Mouse (Mus musculus): ENCODE measurements at regions not wholly inside any gene's neighbourhood (a gene's known extent, or its start where the extent isn't known, plus 50 kb on each side); places are given as distances from the start of the nearest gene placed in this dataset.
"Not testable (repeated sequence)": the region's sequence is repeated elsewhere in the genome, so short reads cannot be mapped to it uniquely, and the experiment has no call there.

DNA sequence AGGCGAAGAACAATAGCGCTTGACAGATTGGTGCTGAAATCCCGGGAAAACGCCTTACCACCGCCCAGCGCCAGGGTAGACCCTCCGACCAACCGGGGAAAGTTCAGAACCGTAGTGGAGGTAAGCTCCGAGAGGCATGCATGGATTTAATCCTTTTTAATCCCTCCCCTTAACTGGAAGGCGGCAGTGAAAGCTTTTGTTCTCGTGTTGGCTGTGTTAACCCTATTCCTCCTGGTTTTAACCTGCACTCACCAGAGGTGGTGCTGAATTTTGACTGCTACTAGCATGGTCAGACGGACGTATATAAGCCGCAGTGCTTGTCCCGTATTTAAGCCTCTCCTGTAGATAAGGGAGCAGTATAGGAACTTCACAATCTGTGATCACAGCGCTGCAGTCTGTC is 145.0 kb upstream of the Asap2 start:
- TF ChIP-seq POLR2A (IDR thresholded peaks at IDR 0.05; ENCODE audit: control insufficient read depth, extremely low read depth, insufficient read depth, low read length, poor library complexity) (no peak), CTCF (IDR thresholded peaks at IDR 0.05; ENCODE audit: borderline replicate concordance, control insufficient read depth, extremely low read depth, insufficient read depth, low read length, poor library complexity) (no peak)
- no peaks in the 10 kb centered on the region for H3K27me3 ChIP-seq (ENCODE audit: control insufficient read depth, insufficient read depth, low read length)
- no peaks in the 10 kb centered on the region for H3K36me3 ChIP-seq (ENCODE audit: control insufficient read depth, insufficient read depth, low read length)
- H3K4me1 ChIP-seq (replicated peaks; ENCODE audit: control insufficient read depth, insufficient read depth, low read length): no peaks in the 10 kb centered on the region
- DNase-seq: no peak
- H3K27ac ChIP-seq (ENCODE audit: control insufficient read depth, insufficient read depth, low read length): no peak overlapping the region
- 69% methylated on average over 17 of the region's 17 CpGs for WGBS
- H3K4me3 ChIP-seq (ENCODE audit: control insufficient read depth, insufficient read depth, low read length): no peak overlapping the region

DNA sequence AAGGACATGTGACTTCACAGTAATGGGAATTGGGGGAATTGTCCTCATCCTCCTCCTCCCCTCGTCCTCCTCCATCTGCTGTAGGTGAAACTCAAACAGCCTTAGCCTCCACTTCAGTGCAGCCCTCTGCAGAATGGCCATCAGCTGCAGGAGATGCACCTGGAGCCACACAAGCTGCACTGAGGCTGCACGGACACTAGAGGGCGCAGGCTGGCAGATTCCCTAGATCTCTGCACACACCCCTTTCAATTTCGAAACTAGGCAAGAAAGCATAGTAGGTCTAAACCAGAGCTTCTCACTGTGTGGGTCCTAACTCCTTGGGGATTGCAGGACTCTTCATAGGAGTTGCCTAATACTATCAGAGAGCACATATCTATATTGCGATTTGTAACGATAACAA is 106.2 kb upstream of the Asap2 start:
- H3K27me3 ChIP-seq (ENCODE audit: control insufficient read depth, insufficient read depth, low read length); H3K36me3 ChIP-seq (ENCODE audit: control insufficient read depth, insufficient read depth, low read length); H3K27ac ChIP-seq (ENCODE audit: control insufficient read depth, insufficient read depth, low read length); H3K4me3 ChIP-seq (ENCODE audit: control insufficient read depth, insufficient read depth, low read length); DNase-seq; H3K4me1 ChIP-seq (replicated peaks; ENCODE audit: control insufficient read depth, insufficient read depth, low read length): not testable (repeated sequence)
- 76% methylated on average over 6 of the region's 6 CpGs for WGBS

DNA sequence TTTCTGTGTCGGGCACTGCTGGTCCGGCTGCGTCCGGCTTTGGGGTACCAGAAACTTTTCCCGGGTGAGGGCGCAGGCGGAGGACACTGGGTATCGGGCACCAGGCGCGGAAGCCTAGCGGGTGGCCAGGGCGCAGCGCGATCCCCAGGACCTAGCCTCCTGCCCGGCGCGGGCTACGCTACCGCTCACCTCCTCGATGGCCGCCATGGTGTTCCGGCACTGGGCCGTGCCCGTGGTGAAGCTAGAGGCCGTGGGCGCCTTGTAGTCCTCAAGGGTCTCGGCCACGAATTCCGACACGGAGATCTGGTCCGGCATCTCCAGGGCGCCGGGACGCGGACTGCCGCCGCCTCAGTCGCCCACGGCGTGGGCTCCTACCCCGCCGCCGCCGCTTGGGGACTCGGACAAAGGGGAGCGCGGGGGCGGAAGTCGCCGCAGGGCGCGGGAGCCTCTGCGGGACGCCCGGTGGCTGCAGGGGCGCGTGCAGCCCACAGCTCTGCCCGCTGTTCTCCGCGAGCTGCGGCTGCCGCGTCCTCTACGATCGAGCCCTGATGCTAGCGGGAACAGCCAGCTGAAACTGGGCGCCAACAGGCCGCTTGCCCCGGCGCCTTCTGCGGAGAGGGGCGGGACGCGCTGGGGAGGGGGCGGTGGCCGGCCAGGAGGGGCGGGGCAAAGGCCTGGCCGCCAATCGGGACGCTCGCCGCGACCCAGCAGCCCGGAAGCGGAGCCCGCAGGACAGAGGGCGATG is 69.4 kb upstream of the Asap2 start:
- TF ChIP-seq POLR2A (IDR thresholded peaks at IDR 0.05; ENCODE audit: control insufficient read depth, extremely low read depth, insufficient read depth, low read length, poor library complexity): peak; percentile 40; the same call in 1 of the 2 replicates
- peak overlapping the region; percentile 100 for H3K4me3 ChIP-seq (ENCODE audit: control insufficient read depth, insufficient read depth, low read length)
- DNase-seq: peak; percentile 58
- not testable (repeated sequence) for H3K27me3 ChIP-seq (ENCODE audit: control insufficient read depth, insufficient read depth, low read length); H3K36me3 ChIP-seq (ENCODE audit: control insufficient read depth, insufficient read depth, low read length); H3K4me1 ChIP-seq (replicated peaks; ENCODE audit: control insufficient read depth, insufficient read depth, low read length); H3K27ac ChIP-seq (ENCODE audit: control insufficient read depth, insufficient read depth, low read length)
- WGBS: 3% methylated on average over 86 of the region's 87 CpGs

DNA sequence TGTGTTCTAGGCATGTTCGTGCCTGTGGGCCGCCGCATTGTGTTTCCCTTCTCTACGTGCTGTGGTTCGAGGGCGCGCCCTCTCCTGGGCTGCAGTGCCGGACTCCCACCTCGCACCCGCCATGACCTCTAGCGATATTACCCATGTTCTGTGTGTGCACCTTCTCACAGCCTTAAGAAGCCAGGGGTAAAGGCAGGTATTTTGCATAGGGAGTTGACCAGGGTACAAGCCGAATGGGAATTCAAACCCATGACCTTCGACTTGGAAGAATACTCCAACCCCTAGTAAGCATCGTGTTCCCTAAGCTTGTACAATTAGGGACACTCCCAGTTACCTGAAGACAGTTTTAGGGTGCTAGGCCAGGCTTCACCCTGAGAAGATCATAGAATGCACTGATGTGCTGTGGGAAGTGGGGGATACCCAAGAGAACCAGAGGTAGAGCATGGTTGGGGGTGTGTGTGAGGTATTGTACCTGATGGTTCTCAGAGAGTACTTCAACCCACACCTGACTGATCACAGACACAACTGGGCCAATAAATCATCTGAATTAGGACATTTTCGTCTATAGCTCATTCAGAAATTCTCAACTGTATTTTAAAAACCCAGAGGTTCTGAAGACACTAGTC is 68.7 kb upstream of the Asap2 start:
- not testable (repeated sequence) for H3K4me1 ChIP-seq (replicated peaks; ENCODE audit: control insufficient read depth, insufficient read depth, low read length); H3K27ac ChIP-seq (ENCODE audit: control insufficient read depth, insufficient read depth, low read length); H3K27me3 ChIP-seq (ENCODE audit: control insufficient read depth, insufficient read depth, low read length); DNase-seq; H3K36me3 ChIP-seq (ENCODE audit: control insufficient read depth, insufficient read depth, low read length)
- peak overlapping the region; percentile 100 for H3K4me3 ChIP-seq (ENCODE audit: control insufficient read depth, insufficient read depth, low read length)
- WGBS: 12% methylated on average over 15 of the region's 15 CpGs

DNA sequence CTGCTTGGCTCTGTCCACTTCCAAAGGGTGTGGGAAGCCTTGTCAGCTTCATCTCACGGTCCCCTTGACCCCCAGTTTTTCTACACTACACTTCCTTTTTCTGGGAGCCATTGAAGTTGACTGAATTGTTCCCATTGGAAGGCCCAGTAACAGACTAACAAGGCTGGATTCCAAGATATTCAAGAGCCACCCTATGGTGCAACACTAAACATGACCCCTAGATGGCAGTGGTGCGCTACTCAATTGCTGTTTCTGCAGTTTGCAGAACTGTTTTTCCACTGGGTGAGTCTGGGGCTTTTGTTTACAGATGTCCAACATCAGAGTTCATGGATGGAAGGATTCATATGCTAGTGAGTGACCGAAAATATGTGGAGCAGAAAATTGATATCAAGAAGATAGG is 61.3 kb upstream of the Asap2 start:
- WGBS: 43% methylated on average over 3 of the region's 3 CpGs
- DNase-seq: peak; percentile 58
- H3K4me1 ChIP-seq (replicated peaks; ENCODE audit: control insufficient read depth, insufficient read depth, low read length); H3K27ac ChIP-seq (ENCODE audit: control insufficient read depth, insufficient read depth, low read length); H3K27me3 ChIP-seq (ENCODE audit: control insufficient read depth, insufficient read depth, low read length); H3K36me3 ChIP-seq (ENCODE audit: control insufficient read depth, insufficient read depth, low read length); H3K4me3 ChIP-seq (ENCODE audit: control insufficient read depth, insufficient read depth, low read length): not testable (repeated sequence)
